Mouse (Mus musculus) CH12.LX (cell line): ENCODE measurements around the gene Prrg2. TPM values are rescaled to one million over a fixed set of nuclear protein-coding genes. Genes with fewer than 3 reads are reported as not detected.

Source experiments
- DNase-seq: peaks from one replicate; pipeline ENCODE4 v3.0.0-alpha.2; 2013; ENCODE audit errors: extremely low read depth
- H3K27ac ChIP-seq: 2 replicates; pipeline ENCODE4 v1.5.1; 2012; ENCODE audit warnings: low read depth, mild to moderate bottlenecking, control low read depth, moderate library complexity; ENCODE audit not compliant: insufficient read depth
- H3K27me3 ChIP-seq: replicated peaks from 2 replicates; pipeline ENCODE3; 2012; ENCODE audit warnings: inconsistent platforms
- H3K36me3 ChIP-seq, 2 experiments: replicated peaks in 1 of 2; 2 replicates each; pipeline versions ENCODE3 to v1.6.1; 2012; ENCODE audit warnings: inconsistent platforms in 1 of 2, low read length in 1 of 2, mild to moderate bottlenecking in 1 of 2, mixed read lengths in 1 of 2, moderate library complexity in 1 of 2; ENCODE audit not compliant: control insufficient read depth in 1 of 2, insufficient read depth in 1 of 2
- H3K4me1 ChIP-seq, 2 experiments: 2 replicates each; pipeline ENCODE4 v1.6.1; 2012; ENCODE audit warnings: inconsistent platforms in 1 of 2, moderate library complexity in 1 of 2; ENCODE audit not compliant: insufficient read depth in 2 of 2, control insufficient read depth in 1 of 2
- H3K4me2 ChIP-seq: 2 replicates; pipeline ENCODE4 v1.6.1; 2012; ENCODE audit warnings: low read depth, mild to moderate bottlenecking, control low read depth; ENCODE audit not compliant: poor library complexity, insufficient read depth, severe bottlenecking
- H3K4me3 ChIP-seq, 3 experiments: fragments of 150-350 bp in 1 of 3; sonication (generic) in 1 of 3; replicated peaks in 1 of 3; 2 replicates each; pipeline versions ENCODE3 to v1.5.1; 2011 to 2012; ENCODE audit warnings: low read depth in 2 of 3, low read length in 2 of 3, mild to moderate bottlenecking in 2 of 3, moderate library complexity in 2 of 3, control low read depth in 1 of 3, improper control_type of control experiment in 1 of 3, inconsistent platforms in 1 of 3, mixed read lengths in 1 of 3; ENCODE audit not compliant: poor library complexity in 1 of 3
- H3K79me2 ChIP-seq: replicated peaks from 2 replicates; pipeline ENCODE4 v1.6.1; 2012; ENCODE audit warnings: mild to moderate bottlenecking, moderate library complexity; ENCODE audit not compliant: control insufficient read depth, poor library complexity, insufficient read depth, severe bottlenecking; ENCODE audit errors: extremely low read depth
- H3K9ac ChIP-seq: 2 replicates; pipeline ENCODE4 v1.6.1; 2012; ENCODE audit warnings: low read depth, mild to moderate bottlenecking, control low read depth, moderate library complexity; ENCODE audit not compliant: insufficient read depth
- H3K9me3 ChIP-seq: replicated peaks from 2 replicates; pipeline ENCODE3; 2012; ENCODE audit warnings: low read length, inconsistent platforms, mixed read lengths
- CTCF ChIP-seq, 2 experiments: IDR thresholded peaks in 1 of 2; conservative IDR thresholded peaks in 1 of 2; 2 replicates each; pipeline ENCODE4 v1.5.1; 2011 to 2012; ENCODE audit warnings: low read depth in 2 of 2, low read length in 2 of 2, improper control_type of control experiment in 1 of 2, inconsistent platforms in 1 of 2, mild to moderate bottlenecking in 1 of 2, moderate library complexity in 1 of 2
- ELF1 ChIP-seq: IDR thresholded peaks from 2 replicates; pipeline ENCODE4 v1.6.1; 2014; ENCODE audit warnings: low read depth, mild to moderate bottlenecking, inconsistent platforms, low read length, improper control_type of control experiment
- EP300 ChIP-seq: IDR thresholded peaks from 2 replicates; pipeline ENCODE4 v1.6.1; 2011; ENCODE audit warnings: low read length, improper control_type of control experiment
- JUND ChIP-seq: conservative IDR thresholded peaks from 2 replicates; pipeline ENCODE4 v1.6.1; 2011; ENCODE audit warnings: low read depth, low read length, improper control_type of control experiment
- KAT2A ChIP-seq: IDR thresholded peaks from 2 replicates; pipeline ENCODE4 v1.6.1; 2012; ENCODE audit warnings: low read length, improper control_type of control experiment, inconsistent platforms; ENCODE audit not compliant: insufficient replicate concordance
- MEF2A ChIP-seq: IDR thresholded peaks from 2 replicates; pipeline ENCODE4 v1.6.1; 2014; ENCODE audit warnings: low read depth, mild to moderate bottlenecking, inconsistent platforms, low read length, improper control_type of control experiment, borderline replicate concordance
- MXI1 ChIP-seq: IDR thresholded peaks from 2 replicates; pipeline ENCODE4 v1.6.1; 2011; ENCODE audit warnings: mild to moderate bottlenecking, low read depth, low read length, improper control_type of control experiment
- NRF1 ChIP-seq: IDR thresholded peaks from 2 replicates; pipeline ENCODE4 v1.6.1; 2014; ENCODE audit warnings: low read depth, mild to moderate bottlenecking, inconsistent platforms, low read length, improper control_type of control experiment, moderate library complexity
- PAX5 ChIP-seq: IDR thresholded peaks from 2 replicates; pipeline ENCODE4 v1.6.1; 2012; ENCODE audit warnings: low read length, inconsistent platforms, mixed read lengths
- USF2 ChIP-seq: conservative IDR thresholded peaks from 2 replicates; pipeline ENCODE4 v1.6.1; 2011; ENCODE audit warnings: low read depth, low read length, improper control_type of control experiment
- ZC3H11A ChIP-seq: IDR thresholded peaks from 2 replicates; pipeline ENCODE4 v1.6.1; 2012; ENCODE audit warnings: low read depth, mild to moderate bottlenecking, inconsistent platforms, low read length, improper control_type of control experiment
- ZKSCAN1 ChIP-seq: IDR thresholded peaks from 2 replicates; pipeline ENCODE4 v1.6.1; 2012; ENCODE audit warnings: low read depth, inconsistent platforms, low read length, improper control_type of control experiment, borderline replicate concordance
- ZNF384 ChIP-seq: IDR thresholded peaks from 2 replicates; pipeline ENCODE4 v1.6.1; 2012; ENCODE audit warnings: low read depth, low read length, improper control_type of control experiment, inconsistent platforms
- dilution Hi-C: fragments of 300-500 bp; cut with MboI; formaldehyde crosslinking; loops from 2 replicates; pipeline ENCODE4 v1.14.3; 2020; ENCODE audit warnings: low sequenced_read_pairs; ENCODE audit not compliant: extremely low pct_unique_long_range_greater_than_20kb, extremely low pct_ligation_motif_present
- in situ Hi-C: fragments of 300-500 bp; cut with MboI; formaldehyde crosslinking; loops from 3 replicates; pipeline ENCODE4 v1.14.3; 2019; ENCODE audit warnings: low sequenced_read_pairs, low pct_ligation_motif_present, low pct_unique_long_range_greater_than_20kb, mixed read lengths
- polyA plus RNA-seq: library from polyadenylated mRNA; unstranded; fragments of >175 nt; gene quantifications from 2 replicates; pipeline ENCODE4 v1.2.1, GENCODE M21; 2012; ENCODE audit warnings: low read depth; ENCODE audit not compliant: insufficient read length
- total RNA-seq, 2 experiments: library from RNA; depleted of rRNA; stranded (reverse); fragments of 300-350 nt in 1 of 2; fragments of >200 nt in 1 of 2; gene quantifications; 2 replicates each; pipeline ENCODE4 v1.2.3; 2012 to 2014

The Prrg2 gene
- total and polyA plus RNA-seq, 3 experiments: 6.7 to 7.2 (median 7.1) TPM

DNA sequence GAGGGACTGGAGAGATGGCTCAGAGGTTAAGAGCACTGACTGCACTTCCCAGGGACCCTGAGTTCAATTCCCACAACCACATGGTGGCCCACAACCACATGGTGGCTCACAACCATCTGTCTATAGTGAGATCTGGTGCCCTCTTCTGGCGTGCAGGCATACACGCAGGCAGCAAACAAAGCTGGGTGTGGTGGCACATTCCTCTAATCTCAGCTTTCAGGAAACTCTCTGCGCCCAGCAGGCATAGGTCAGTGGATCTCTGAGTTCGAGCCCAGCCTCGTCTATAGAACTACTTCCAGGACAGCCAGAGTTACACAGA, 5.5 kb upstream of the Prrg2 start (continued):
- TF ChIP-seq USF2 (no peak), ZKSCAN1 (no peak), PAX5 (no peak), NRF1 (no peak)

DNA sequence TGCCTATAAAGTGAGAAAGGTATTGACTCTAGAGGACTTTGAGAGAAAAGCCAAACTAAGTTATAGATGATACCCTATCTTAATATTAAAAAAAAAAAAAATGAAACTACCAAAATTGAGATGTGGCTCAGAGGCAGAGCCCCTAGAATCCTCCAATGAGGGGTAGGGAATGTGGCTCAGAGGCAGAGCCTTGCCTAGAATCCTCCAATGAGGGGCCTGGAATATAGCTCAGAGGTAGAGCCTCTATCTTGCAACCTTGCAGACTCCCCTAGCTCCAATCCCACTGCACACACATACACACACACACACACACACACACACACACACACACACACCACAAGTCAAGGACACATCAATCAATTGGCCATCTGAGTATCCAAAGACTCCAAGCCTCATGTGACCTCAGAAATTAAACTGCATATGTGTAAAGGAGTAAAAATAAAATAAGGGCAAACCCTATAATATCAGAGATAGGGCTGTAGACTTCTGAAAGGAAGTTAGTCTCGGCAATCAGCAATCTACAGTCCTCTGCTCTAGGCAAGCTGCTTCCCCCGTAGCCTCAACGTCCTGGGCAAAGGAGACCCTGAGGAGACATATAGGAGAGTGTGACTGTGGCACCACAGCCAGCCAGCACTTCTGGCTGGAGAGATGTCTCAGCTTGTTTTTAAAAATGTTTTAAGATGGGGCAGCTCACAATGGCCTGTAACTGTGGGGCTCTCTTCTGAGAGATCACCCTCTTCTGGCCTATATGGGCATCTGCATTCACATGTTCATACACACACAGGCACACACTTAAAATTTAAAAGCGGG, 4.9 kb upstream of the Prrg2 start:
- Histone ChIP-seq H3K79me2 (peaks cover 52% of the 10 kb centered on the region), H3K27me3 (no peaks in the 10 kb centered on the region), H3K4me1 (peaks cover 2 to 40% of the 10 kb centered on the region in 2 experiments), H3K36me3 (peaks cover 0 to 45% of the 10 kb centered on the region in 2 experiments), H3K4me2 (no peak overlapping the region), H3K9ac (no peak overlapping the region), H3K27ac (no peak overlapping the region), H3K9me3 (no peaks in the 10 kb centered on the region), H3K4me3 (no peak overlapping the region)
- no peak for DNase-seq
- TF ChIP-seq CTCF (conservative IDR thresholded peaks at IDR 0.05 in 1 of 2, IDR thresholded peaks at IDR 0.05 in 1 of 2; ENCODE audit: low read depth in 2 of 2, low read length in 2 of 2) (0 out of 4 replicates have a peak, but pooled peaks of 1 of the 2 experiments have one; percentile 32), EP300 (no peak)
- dilution Hi-C loops: no loop called here
- in situ Hi-C loops: no loop called here

DNA sequence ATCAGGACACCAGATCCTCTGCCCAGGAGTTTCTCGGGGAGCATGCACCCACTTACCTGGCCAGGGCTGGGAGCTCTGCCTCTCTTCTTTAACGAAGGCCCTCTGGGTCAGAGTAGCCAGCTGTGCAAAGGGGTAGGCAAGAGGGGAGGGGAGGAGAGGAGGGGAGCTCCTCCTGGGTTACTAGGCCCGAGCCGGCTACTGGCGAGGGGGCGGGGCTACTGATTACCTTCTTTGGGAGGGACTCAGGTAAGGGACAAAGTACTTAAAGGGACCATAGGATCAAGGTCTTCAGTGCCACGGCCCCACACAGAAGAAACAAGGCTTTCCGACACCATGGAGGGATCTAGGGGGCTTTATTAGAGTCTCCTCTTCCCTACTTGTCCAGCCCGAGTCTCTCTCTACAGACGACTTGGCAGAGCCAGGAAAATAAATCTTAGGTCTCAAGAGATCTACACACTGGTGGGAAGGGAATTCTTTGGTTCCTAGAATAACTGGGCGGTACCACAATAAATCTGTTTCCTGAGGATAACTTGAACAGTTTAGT, 873 bp downstream of the Prrg2 start:
- in situ Hi-C loops: no loop called here
- peak; percentile 24 for DNase-seq

More for the DNA sequence above, 873 bp downstream of the Prrg2 start:
- H3K79me2 ChIP-seq: peaks cover 33% of the 10 kb centered on the region
- H3K36me3 ChIP-seq: peaks cover 0 to 26% of the 10 kb centered on the region in 2 experiments
- H3K9me3 ChIP-seq: no peaks in the 10 kb centered on the region
- H3K4me2 ChIP-seq: peak overlapping the region; percentile 76
- peak overlapping the region; percentile 21 to 99 (median 82) for H3K4me3 ChIP-seq
- dilution Hi-C loops: no loop called here
- H3K27ac ChIP-seq: no peak overlapping the region
- peak overlapping the region; percentile 53 for H3K9ac ChIP-seq
- H3K27me3 ChIP-seq: no peaks in the 10 kb centered on the region
- peaks cover 5 to 43% of the 10 kb centered on the region in 2 experiments for H3K4me1 ChIP-seq
- no peak for TF ChIP-seq MEF2A
- TF ChIP-seq CTCF (conservative IDR thresholded peaks at IDR 0.05 in 1 of 2, IDR thresholded peaks at IDR 0.05 in 1 of 2; ENCODE audit: low read depth in 2 of 2, low read length in 2 of 2): no peak
- TF ChIP-seq MXI1: no peak
- TF ChIP-seq KAT2A: no peak
- TF ChIP-seq PAX5: no peak
- TF ChIP-seq ELF1: no peak
- TF ChIP-seq ZC3H11A: no peak
- no peak for TF ChIP-seq JUND
- TF ChIP-seq ZNF384: no peak
